Mouse (Mus musculus): ENCODE measurements around the gene Ist1.

The Ist1 gene

GRCm38 (mm10) chr8:109693146-109693900 is at the start of gene Ist1:
Ist1 (minus strand) TSS chr8:109693260.
- DNase-seq (ENCODE audit: low read depth, low spot score) = peak; percentile 95

GRCm38 (mm10) chr8:109738049-109738380 is 45.0 kb upstream of the Ist1 start:
- no peak for DNase-seq (ENCODE audit: low read depth, low spot score)

GRCm38 (mm10) chr8:109737237-109738048 is 44.4 kb upstream of the Ist1 start, which contains the start of gene Atxn1l:
Atxn1l (minus strand) TSS chr8:109737739.
- peak; percentile 43 for DNase-seq (ENCODE audit: low read depth, low spot score)

- no peak for DNase-seq (ENCODE audit: low read depth, low spot score)
Observed at GRCm38 (mm10) chr8:109736819-109737218, 43.8 kb upstream of the Ist1 start.

GRCm38 (mm10) chr8:109734018-109734417 is 41.0 kb upstream of the Ist1 start:
- DNase-seq (ENCODE audit: low read depth, low spot score) = no peak

GRCm38 (mm10) chr8:109731012-109731411 is 38.0 kb upstream of the Ist1 start:
- DNase-seq (ENCODE audit: low read depth, low spot score) = no peak

GRCm38 (mm10) chr8:109725106-109725505 is 32.0 kb upstream of the Ist1 start:
- DNase-seq (ENCODE audit: low read depth, low spot score) = no peak

- DNase-seq (ENCODE audit: low read depth, low spot score) = no peak
Observed at GRCm38 (mm10) chr8:109714961-109715360, 21.9 kb upstream of the Ist1 start.

GRCm38 (mm10) chr8:109712521-109712920 is 19.5 kb upstream of the Ist1 start:
- DNase-seq (ENCODE audit: low read depth, low spot score) = no peak

- DNase-seq (ENCODE audit: low read depth, low spot score) = no peak
Observed at GRCm38 (mm10) chr8:109707921-109708320, 14.9 kb upstream of the Ist1 start.

GRCm38 (mm10) chr8:109706874-109707237 is 13.8 kb upstream of the Ist1 start:
- DNase-seq (ENCODE audit: low read depth, low spot score) = no peak

GRCm38 (mm10) chr8:109706076-109706873 is 13.2 kb upstream of the Ist1 start:
- DNase-seq (ENCODE audit: low read depth, low spot score) = no peak

- DNase-seq (ENCODE audit: low read depth, low spot score) = peak; percentile 90
Observed at GRCm38 (mm10) chr8:109705320-109706075, 12.4 kb upstream of the Ist1 start, which contains the start of gene Zfp821. Zfp821 (plus strand) TSS chr8:109705546.

- no peak for DNase-seq (ENCODE audit: low read depth, low spot score)
Observed at GRCm38 (mm10) chr8:109704565-109705319, 11.7 kb upstream of the Ist1 start.

- DNase-seq (ENCODE audit: low read depth, low spot score) = no peak
Observed at GRCm38 (mm10) chr8:109698477-109698876, 5.4 kb upstream of the Ist1 start.

- no peak for DNase-seq (ENCODE audit: low read depth, low spot score)
Observed at GRCm38 (mm10) chr8:109697754-109698153, 4.7 kb upstream of the Ist1 start.

- DNase-seq (ENCODE audit: low read depth, low spot score) = no peak
Observed at GRCm38 (mm10) chr8:109694154-109694553, 1.1 kb upstream of the Ist1 start.

GRCm38 (mm10) chr8:109692443-109693145 is 466 bp downstream of the Ist1 start:
- DNase-seq (ENCODE audit: low read depth, low spot score) = no peak

- no peak for DNase-seq (ENCODE audit: low read depth, low spot score)
Observed at GRCm38 (mm10) chr8:109691769-109692168, 1.3 kb downstream of the Ist1 start.

- DNase-seq (ENCODE audit: low read depth, low spot score) = no peak
Observed at GRCm38 (mm10) chr8:109687248-109687647, 5.8 kb downstream of the Ist1 start.

Measured in brain, embryonic 18.5 days (tissue).